16 mouse cellular contexts compared by ENCODE assay signal in genomic region chr1:34132875-34133274, GRCm38 (mm10).
A peak's percentile ranks its signal among the peaks of the same experiment; 100 is the strongest.
DNase-seq lines count a peak whose midpoint lies in the region; ATAC-seq and TF ChIP-seq lines count a peak whose summit lies in the region.
"Had no signal": no experiment of that assay in that cellular context is flagged by ENCODE, and none has a peak within 500 bp of the region (broad histone marks: within the 10 kb centered on the region; RNA-seq: fewer than 3 reads in every experiment).

No protein-coding gene starts in this region.

- TF ChIP-seq POLR2A in lung, adult 2 months (IDR thresholded peaks at IDR 0.05; ENCODE audit: borderline replicate concordance, extremely low read depth, low read depth, low read length), result no peak

- DNase-seq in heart, postnatal 14 days, result no peak
- peak; percentile 23 for DNase-seq in lung, postnatal 10 days
- no peak for DNase-seq in lung, adult 2 months
- DNase-seq in adrenal gland, postnatal 36 days, result peak; percentile 50 to 54
- DNase-seq in kidney, postnatal 10 days, result peak; percentile 46
- no peak for DNase-seq in gastrocnemius, postnatal 4 days (ENCODE audit: low spot score in 2 of 2)
- no peak for DNase-seq in layer of hippocampus, adult 2 months (ENCODE audit: low spot score in 2 of 2)
- DNase-seq: B cell, adult 2 months; cerebellum, adult 9-10 months; liver had no signal

- intact Hi-C loops in heart, postnatal 14 days (cut with DNase I), result no loop called here

- H3K9ac ChIP-seq in heart, embryonic 11.5 days (ENCODE audit: low read depth, low read length), result 0 out of 2 replicates have a peak overlapping the region, but pooled peaks have one; percentile 29
- H3K9ac ChIP-seq: hindbrain, embryonic 15.5 days; lung, embryonic 15.5 days had no signal

- H3K36me3 ChIP-seq in heart, embryonic 11.5 days (ENCODE audit: control insufficient read depth, insufficient read depth, low read length), result 0 out of 2 replicates have a peak, but pooled peaks cover 4% of the 10 kb centered on the region
- H3K36me3 ChIP-seq: lung, embryonic 15.5 days had no signal

- TF ChIP-seq CTCF in lung, adult 2 months (IDR thresholded peaks at IDR 0.05; ENCODE audit: insufficient read depth, low read length), result no peak
- no peak for TF ChIP-seq CTCF in layer of hippocampus, adult 2 months (conservative IDR thresholded peaks at IDR 0.05)

- ATAC-seq in heart, embryonic 11.5 days (replicated peaks; ENCODE audit: insufficient number of reproducible peaks, low FRiP score, low TSS enrichment), result no peak

- no peaks in the 10 kb centered on the region for H3K9me3 ChIP-seq in heart, embryonic 11.5 days (replicated peaks; ENCODE audit: control insufficient read depth, low read length)
- H3K9me3 ChIP-seq: hindbrain, embryonic 15.5 days; lung, embryonic 15.5 days had no signal

- peak overlapping the region; percentile 45 for H3K4me2 ChIP-seq in heart, embryonic 11.5 days
- H3K4me2 ChIP-seq: hindbrain, embryonic 15.5 days; lung, embryonic 15.5 days; midbrain, embryonic 11.5 days had no signal

- H3K27me3 ChIP-seq in heart, embryonic 11.5 days (ENCODE audit: control insufficient read depth, insufficient read depth, low read length), result no peaks in the 10 kb centered on the region
- H3K27me3 ChIP-seq: hindbrain, embryonic 15.5 days; lung, embryonic 15.5 days had no signal

- H3K4me1 ChIP-seq in heart, embryonic 11.5 days (ENCODE audit: control insufficient read depth, insufficient read depth, low read length), result peaks cover 24% of the 10 kb centered on the region
- peaks cover 3% of the 10 kb centered on the region; the same call in 1 of the 2 replicates for H3K4me1 ChIP-seq in lung, adult 2 months (ENCODE audit: control insufficient read depth, insufficient read depth, low read length)
- H3K4me1 ChIP-seq: hindbrain, embryonic 15.5 days had no signal

- no peak overlapping the region for H3K4me3 ChIP-seq in heart, embryonic 11.5 days (ENCODE audit: low read depth, low read length)
- no peak overlapping the region for H3K4me3 ChIP-seq in lung, adult 2 months (replicated peaks; ENCODE audit: extremely low read depth, low read depth, low read length)
- no peak overlapping the region for H3K4me3 ChIP-seq in layer of hippocampus, adult 2 months
- H3K4me3 ChIP-seq: erythroblast, embryonic 14.5 days; hindbrain, embryonic 15.5 days; lung, embryonic 15.5 days; myocyte had no signal

- WGBS in heart, embryonic 11.5 days (ENCODE audit: insufficient replicate concordance), result 51% methylated on average over 16 of the region's 16 CpGs
- 68% methylated on average over 16 of the region's 16 CpGs for WGBS in lung, adult 2 months

- peak overlapping the region; percentile 88 for H3K27ac ChIP-seq in heart, embryonic 11.5 days (ENCODE audit: low read depth, low read length)
- H3K27ac ChIP-seq in layer of hippocampus, adult 2 months, result no peak overlapping the region; the same call in 1 of the 2 replicates
- H3K27ac ChIP-seq: hindbrain, embryonic 15.5 days; lung, embryonic 15.5 days had no signal

Comparison
In these comparisons a context has a peak if more than half of its experiments do, and no peak if none do; other contexts are left out.
1. DNase-seq: peak in lung, postnatal 10 days (single experiment), adrenal gland, postnatal 36 days (2 of 2) and kidney, postnatal 10 days (single experiment); none in heart, postnatal 14 days (0 of 2), lung, adult 2 months (single experiment), gastrocnemius, postnatal 4 days (0 of 2) and layer of hippocampus, adult 2 months (0 of 2).